Mouse (Mus musculus) right cerebral cortex, postnatal 10 days (tissue): ENCODE measurements around the gene Spryd3.

Source experiments
- DNase-seq, 2 experiments: peaks; one replicate each; pipeline ENCODE4 v3.0.0; 2021; ENCODE audit warnings: low spot score in 2 of 2

The Spryd3 gene

DNA sequence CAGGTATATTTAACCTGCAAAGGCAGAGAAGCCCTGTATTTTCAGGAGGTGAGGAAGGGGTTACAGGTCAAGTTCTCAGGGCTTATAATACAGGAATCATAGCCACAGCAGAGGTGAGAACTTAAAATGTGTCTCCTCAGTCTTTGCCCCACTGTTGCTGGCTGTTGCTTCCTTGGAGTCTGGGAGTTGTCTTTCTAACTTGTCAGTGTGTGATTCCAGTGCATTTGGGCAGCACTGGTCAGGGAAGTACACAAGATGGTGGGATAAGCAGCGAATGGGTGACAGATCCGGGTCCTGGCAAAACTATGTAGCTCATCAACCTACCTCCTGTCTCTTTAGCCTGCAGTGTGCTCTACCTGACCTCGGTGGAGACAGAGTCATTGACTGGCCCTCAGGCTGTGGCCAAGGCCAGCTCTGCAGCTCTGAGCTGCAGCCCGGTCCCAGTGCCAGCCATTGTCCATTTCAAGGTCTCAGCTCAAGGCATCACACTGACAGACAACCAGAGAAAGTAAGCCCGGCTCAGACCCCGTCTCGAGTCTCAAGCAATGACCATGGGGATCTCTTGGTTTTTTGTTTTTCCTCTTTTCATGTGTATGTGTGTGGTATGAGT, 21.3 kb downstream of the Spryd3 start:
- DNase-seq = no peak

DNA sequence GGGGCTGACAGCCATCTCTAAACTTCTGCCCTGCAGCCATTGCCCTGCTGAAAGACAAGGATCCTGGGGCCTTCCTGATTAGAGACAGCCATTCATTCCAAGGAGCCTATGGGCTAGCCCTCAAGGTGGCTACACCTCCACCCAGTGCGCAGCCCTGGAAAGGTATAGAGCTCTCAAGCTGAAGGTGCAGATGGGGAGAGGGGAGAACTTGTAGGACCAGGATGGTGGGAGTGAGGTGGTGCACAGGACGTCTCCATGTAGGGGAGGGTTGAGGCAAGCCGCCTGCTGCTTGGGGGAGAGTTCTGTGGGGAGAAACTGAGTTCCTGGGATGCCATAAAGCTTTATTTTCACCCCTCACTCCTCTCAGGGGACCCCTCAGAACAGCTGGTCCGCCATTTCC, 22.4 kb downstream of the Spryd3 start:
- no peak for DNase-seq

DNA sequence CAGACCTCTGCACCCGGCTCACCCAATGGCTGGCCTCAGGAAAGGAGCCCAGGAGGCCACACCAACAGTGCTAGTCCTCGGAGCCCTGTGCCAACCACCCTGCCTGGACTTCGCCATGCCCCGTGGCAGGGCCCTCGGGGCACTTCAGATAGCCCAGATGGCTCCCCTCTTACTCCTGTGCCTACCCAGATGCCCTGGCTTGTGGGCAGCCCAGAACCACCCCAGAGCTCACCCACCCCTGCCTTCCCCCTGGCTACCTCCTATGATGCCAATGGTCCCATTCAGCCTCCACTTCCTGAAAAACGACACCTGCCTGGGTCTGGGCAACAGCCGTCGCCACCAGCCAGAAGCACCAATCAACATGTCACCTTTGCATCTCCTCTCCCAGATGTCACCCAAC, 23.2 kb downstream of the Spryd3 start:
- DNase-seq = no peak

DNA sequence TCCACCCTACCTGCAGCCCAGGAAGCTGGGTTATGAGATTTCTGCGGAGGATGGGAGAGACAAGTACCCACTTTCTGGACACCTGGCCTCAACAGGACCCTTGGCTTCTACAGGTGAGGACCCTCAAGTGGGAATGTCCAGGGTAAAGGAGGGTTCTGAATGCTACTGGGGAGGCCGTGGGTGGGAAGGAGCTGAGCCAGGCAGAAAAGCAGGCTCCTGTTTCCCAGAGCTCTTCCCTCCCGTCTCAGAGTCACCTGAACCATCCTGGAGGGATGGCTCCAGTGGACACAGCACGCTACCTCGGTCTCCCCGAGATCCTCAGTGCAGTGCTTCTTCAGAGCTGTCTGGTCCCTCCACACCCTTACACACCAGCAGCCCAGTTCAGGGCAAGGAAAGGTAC, 23.9 kb downstream of the Spryd3 start:
- no peak for DNase-seq

DNA sequence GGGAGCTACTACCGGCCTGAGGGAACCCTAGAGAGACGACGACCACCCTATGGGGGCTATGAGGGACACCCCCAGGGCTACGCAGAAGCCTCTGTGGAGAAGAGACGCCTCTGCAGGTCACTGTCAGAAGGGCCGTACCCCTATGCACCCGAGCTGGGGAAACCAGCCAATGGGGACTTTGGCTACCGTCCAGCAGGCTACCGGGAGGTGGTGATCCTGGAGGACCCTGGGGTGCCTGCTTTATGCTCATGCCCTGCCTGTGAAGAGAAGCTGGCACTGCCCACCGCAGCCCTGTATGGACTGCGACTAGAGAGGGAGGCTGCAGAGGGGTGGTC, 24.6 kb downstream of the Spryd3 start:
- peak in 1 of 2 experiments; percentile 36 for DNase-seq

DNA sequence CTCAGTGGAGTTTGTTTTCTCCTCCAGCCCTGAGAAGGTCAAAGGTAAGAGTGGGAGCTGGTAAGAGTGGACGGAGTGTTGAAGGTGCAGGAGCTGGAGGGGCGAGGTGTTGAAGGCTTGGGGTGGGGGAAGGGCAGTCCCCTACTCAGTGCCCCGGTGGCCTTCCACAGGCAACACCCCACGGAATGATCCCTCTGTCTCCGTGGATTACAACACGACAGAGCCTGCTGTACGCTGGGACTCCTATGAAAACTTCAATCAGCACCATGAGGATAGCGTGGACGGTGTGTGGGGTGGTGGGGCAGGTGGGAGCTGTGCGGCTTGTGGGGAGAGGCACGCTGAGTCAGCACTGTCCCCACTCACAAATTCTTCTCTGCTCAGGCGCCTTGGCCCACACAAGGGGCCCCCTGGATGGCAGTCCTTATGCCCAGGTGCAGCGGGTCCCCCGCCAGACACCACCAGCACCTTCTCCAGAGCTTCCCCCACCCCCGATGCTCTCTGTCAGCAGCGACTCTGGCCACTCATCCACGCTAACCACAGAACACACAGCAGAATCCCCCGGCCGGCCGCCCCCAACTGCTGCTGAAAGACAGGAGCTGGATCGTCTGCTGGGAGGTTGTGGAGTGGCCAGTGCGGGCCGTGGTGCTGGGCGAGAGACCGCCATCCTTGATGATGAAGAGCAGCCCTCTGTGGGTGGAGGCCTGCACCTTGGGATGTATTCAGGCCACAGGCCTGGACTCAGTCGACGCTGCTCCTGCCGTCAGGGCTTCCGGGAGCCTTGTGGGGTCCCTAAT, 25.1 kb downstream of the Spryd3 start:
- DNase-seq = peak in 1 of 2 experiments; percentile 31

DNA sequence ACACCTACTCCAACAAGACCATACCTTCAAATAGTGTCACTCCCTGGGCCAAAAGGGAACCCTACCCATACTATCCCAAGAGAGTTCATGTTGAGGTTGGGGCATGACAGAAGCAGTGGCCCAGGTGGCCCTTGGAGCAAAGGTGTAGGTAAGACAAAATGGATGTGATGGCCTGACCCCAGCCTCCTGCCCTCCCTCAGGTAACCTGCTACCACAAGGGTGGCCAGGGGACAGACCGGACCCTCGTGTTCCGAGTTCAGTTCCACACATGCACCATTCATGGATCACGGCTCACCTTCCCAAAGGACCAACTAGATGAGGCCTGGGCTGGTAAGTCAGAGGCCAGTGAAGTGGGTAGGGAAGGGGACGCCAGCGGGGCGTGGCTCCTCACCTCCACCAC, 25.8 kb downstream of the Spryd3 start:
- no peak for DNase-seq

DNA sequence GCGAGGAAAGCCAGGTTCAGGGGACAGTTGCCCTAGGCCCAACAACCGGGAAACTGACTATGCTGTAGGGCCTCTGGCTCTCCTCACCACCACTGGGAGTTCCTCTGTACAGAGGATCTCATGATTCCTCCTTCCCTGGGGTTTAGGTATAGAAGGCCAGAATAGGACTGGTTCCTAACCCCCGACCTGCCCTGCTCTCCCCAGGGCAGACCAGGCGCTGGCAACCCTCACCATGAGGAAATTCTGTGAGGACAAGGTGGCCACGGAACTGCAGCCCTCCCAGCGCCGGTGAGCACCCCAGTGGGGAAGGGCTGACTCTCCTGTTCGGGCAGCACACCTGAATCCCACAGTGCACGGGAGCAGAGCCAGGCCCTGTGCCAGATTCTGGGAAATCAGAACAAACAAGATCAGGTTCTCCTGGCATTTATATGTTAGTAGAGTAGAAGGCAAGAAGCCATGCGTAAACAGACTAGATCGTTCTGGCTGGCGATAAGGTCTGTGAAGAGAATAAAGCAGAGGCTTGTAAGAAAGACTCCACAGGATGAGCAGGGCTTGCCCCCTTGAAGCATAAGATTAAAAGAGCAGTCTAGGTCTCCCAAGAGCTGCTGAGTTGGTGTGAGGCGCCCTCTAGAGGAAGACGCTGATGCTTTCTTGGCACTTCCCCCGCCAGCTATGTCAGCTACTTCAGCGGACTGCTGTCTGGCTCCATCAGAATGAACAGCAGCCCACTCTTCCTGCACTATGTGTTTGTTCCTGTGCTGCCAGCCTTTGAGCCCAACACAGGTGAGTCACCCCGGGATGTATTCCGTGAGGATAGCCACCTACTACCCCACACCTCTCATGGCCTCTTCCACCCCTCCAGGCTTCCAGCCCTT, 27.1 kb downstream of the Spryd3 start:
- DNase-seq = peak; percentile 84 to 87

DNA sequence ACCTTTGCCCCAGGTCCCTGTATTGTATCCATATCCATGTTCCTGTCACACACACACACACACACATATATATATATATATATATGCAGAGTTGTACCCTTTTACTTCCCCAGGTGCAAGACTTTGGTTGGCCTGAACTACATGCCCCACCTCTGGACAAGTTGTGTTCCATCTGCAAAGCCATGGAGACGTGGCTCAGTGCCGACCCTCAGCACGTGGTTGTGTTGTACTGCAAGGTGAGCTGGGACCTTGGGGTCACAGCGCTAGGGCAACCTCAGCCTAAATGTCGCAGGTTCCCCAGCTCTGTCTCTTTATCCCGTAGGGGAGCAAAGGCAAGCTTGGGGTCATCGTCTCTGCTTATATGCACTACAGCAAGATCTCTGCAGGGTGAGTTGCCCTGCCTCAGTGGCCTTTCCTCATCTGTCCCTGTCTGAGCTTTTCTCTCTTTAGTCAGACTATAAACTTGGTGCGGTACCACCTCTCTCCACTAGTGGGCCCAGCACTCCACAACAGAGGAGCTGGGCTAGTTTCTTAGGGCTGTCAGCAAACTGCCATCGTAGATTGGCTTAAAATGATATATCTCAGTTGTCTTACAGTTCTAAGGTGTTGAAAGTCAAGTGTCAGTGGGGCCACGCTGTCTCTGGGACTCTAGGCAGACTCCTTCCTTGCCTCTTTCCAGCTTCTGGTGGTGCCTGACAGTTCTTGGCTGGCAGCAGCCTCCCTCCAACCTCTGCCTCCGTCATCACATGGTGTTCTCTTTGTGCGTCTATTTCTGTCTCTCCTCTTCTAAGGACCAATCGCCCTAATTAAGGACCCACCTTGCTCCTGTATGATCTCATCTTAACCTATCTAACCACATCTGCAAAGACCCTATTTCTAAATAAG, 28.1 kb downstream of the Spryd3 start:
- peak in 1 of 2 experiments; percentile 85 for DNase-seq

DNA sequence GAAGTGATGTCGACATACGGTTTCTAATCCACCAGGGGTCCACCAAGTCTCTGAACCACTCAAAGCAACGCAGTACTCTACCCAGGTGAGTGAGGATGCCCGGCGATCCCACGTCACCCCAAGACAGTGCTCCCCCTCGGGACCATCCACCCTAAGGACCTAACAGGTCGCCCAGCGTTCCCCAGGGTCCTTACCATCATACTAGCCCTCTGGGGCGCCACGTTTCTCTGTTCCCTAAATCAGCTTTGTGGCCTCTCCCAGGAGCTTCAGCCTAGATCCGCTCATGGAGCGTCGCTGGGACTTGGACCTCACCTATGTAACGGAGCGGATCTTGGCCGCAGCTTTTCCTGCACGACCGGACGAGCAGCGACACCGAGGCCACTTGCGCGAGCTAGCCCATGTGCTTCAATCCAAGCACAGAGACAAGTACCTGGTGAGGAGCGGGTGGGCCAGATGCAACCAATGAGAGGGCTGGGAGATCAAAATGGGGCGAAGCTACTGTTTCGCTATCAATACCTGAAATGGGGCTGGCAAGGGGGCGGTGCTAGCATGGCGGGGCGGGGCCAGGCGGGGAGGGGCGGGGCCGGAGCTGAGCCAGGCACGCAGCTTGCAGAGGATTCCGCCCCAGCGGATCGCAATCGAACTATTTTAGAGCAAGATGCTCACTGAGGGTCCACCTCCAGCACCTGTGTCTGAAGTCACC, 29.1 kb downstream of the Spryd3 start:
- peak in 1 of 2 experiments; percentile 49 for DNase-seq

DNA sequence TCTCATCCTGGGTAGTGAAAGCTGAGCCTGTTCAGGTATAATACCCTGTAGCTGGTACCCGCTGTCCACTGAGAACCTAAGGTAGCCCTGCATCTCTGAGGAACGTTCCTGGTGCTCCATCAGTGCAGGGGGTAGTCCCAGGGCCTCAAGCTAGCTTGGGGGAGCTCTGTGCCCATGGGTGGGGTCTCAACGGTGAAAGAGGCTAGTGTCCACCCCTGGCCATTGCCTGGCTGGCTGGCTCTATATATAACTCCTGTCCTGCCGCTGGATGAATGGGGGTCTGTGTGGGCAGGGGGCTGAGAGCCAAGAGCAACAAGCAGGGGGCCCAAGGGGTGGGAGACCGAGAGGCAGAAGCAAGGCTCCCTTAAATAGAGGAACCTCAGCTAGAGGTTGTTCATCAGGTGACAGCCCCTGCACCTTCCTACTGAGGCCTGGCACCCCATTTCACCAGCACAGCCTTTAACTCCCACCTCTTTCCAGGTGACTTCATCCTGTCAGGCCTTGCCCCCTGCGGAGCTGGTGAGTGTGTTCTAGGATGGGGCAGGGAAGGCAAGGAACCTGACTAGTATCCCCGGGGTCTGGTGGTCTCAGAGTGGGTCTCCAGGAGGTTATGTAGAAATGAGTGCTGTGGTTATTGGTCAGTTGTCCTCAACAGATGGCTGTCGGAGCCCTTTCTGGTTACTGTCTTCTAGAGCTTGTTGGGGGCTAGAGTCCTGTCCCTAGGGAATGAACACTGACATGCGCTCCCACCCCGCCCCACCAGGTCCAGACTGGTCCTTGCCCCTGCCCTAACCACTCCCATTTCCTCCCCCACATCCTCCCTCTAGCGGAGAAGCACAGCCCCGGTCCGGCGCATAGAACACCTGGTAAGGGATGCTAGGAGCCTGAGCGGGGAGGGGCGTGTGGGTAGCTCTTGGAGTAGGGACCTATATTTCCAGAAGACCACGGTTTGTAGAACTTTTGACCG, 30.0 kb downstream of the Spryd3 start:
- DNase-seq = peak in 1 of 2 experiments; percentile 29

DNA sequence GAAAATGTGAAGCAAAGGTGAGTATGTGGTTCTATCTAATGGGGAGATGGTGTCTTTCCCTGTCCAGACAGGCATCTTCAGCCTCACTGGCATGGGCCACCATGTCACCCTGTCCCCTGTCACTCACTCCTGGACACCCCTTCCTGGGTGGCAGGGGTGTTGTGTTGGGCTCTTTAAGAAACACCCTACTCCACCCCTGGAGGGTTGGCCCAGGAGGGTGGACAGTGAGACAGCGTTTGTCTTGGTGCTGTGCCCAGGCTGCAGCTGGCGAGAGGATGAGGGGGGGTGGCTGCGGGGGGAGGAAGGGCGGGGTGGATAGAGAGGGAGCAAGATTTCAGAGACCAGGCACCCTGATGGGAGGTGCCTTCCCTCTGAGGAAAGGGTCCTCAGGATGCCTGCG, 30.7 kb downstream of the Spryd3 start:
- peak in 1 of 2 experiments; percentile 59 for DNase-seq

DNA sequence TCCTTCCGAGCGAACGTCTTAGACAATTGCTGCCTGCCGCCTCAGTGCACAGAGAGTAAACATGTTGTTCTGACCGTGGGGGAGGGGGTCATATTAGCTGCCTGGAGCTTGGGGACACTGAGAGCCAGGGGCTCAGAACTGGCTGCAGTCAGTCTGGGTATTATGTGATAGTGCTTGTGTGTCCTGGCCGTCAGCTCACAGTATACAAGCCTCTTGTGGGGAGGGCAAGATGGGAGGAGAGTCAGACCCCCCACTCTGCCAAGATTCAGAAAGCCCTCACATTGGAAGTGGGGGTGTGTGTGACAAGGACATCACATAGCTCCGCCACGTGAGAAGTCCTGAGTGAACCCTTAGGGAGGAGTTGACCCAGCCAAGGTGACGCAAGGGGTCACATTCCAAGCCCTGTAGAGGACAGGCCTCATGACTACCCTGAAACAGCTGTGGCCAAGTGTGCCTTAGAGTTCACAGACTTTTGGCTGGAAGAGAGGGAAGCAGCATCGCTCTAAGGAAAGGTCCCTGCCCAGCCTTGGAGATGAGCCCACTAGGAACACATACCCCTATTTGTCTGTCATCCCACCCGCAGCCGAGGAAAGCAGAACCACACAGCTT, 32.0 kb downstream of the Spryd3 start:
- DNase-seq = peak in 1 of 2 experiments; percentile 37

DNA sequence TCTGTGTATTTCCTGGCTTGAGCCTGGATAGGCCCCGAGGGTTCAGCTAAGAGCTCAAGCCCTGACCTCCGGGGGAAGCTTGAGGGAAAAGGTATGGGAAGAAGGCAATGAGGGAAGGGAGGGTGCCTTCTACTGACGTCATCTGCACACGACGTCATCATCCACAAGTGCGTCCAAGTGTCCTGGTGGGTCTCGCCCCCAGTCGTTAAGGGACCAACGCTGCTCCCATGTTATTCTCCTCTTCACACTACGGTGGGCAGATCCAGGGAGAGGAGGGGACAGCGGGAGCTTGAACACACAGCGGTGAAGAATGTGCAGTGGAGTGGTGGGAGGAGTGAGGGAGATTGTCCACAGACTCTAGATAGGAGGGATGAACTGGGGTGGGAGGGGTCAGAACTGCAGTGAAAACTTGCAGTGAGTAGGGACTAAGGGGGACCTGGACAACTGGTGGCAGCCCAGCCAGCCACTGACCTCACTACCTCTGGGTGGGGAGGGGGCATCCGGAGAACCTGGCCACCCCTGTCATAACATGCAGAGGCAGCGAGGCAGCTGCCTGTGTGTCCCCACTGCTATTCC, 32.6 kb downstream of the Spryd3 start:
- peak in 1 of 2 experiments; percentile 36 for DNase-seq

DNA sequence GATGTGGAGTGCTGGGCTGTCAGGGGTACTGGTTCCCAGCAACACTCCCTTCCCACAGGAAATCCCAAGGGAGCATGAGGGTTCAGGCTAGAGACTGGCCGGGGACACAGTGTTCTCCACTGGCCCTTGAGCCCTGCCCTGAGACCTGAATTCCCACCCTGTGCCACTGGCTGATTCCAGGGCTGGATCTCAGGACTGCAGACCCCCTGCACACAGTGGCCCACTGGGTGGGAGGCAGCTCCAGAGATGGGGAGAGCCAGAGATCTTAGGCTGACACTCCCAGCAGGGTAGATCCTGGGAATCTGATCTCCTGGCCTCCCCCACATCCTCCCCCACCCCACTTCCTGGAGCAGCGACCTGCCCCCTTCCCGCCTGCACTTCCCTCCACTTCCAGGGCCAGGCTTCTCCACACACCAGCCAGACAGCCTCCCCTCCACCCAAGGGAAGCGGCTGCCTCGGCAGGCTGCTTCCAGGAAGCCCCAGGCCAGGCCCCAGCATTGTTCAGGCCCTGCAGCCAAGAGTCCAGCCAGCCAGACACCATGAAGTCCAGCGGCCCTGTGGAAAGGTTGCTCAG, 33.4 kb downstream of the Spryd3 start:
- no peak for DNase-seq

DNA sequence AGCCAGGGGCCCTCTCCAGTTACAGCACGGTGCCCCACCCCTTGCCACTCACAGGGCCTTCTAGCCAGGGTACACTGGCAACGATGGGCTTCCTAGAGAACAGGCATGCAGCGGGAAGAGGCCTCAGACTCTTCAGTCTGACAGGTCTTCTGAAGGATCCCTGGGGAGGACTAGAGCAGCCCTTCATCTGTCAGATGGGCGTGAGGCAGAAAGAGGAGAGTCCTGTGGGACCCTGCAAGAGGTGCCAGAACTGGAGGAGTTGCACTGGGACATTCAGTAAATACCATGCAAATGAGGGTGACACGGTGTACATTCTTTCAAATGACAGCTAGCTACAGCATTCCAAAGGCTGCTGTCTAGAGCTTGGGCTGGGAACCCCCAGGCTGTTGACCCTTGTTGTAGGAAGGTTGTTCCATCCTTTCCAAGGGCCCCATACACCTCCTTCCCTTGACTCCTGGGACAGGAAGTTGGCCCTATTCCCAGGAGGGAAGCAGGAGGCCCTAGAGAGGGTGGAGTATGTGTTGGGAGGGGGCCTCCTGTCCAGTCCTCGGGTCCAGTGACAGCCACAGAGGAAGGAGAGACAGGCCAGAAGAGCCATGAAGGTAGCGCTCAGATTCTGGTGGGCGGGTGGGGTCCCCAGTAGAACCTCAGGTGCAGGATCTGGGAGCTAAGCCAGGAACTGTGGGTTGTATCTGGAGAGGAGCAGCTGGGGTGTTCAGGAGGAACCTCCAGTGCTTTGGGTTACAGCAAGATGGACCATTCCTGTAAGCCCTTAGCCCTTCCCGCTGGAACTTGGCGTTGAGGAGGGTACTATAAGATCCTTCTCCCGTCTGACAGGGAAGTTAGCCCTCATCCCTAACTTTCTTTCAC, 34.1 kb downstream of the Spryd3 start:
- no peak for DNase-seq

DNA sequence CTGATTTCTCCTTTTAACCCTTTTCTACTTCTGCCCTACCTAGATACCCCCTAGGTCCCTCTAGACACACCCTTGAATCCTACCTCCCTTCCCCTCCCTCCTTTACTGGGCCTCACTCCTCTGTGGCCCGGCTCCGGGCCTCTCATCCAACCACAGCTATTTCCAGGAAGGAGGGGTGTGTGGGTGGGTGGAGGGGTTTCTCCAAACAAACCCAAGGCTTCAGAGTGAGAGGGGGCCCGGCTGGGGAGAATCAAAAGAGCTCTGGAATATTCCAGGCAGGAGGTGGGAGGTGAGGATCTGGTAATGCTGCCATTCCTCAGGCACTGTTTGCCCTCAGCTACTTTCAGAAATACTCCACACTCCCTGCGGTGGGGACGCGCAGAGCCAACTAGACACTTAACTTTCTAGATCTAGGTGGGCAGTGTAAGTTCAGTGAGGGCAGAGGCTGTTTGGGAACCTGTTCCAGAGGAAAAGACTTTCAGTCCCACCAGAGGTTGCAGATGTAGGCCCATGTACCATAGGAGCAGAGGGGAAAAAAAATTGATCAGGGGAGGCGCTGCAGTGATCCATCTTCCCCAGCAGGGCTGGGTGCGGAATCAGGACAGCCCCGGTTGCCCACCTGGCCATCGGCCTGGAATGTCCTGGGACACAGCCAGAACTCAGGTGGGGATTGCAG, 34.9 kb downstream of the Spryd3 start:
- peak; percentile 35 to 36 for DNase-seq
